Mouse (Mus musculus): ENCODE data around the gene Lias. TPM values are rescaled to one million over a fixed set of nuclear protein-coding genes. Genes with fewer than 3 reads are reported as not detected.

Gene Lias
- polyA plus RNA-seq, 1 experiment from 2014 or later: 60.3 TPM

- H3K4me2 ChIP-seq (ENCODE audit: low read length): no peak overlapping the region
- no peak overlapping the region for H3K4me3 ChIP-seq (ENCODE audit: control insufficient read depth in 1 of 2, insufficient read depth in 1 of 2, low read depth in 1 of 2, low read length in 2 of 2)
- H3K27me3 ChIP-seq (ENCODE audit: control insufficient read depth, insufficient read depth, low read length): no peaks in the 10 kb centered on the region
- 32% methylated on average over 2 of the region's 2 CpGs for WGBS
- no peaks in the 10 kb centered on the region for H3K4me1 ChIP-seq (ENCODE audit: control insufficient read depth in 2 of 2, insufficient read depth in 2 of 2, low read length in 2 of 2)
- peaks cover 85% of the 10 kb centered on the region for H3K36me3 ChIP-seq (ENCODE audit: control insufficient read depth, insufficient read depth, low read length)
- no peak overlapping the region for H3K27ac ChIP-seq (replicated peaks in 1 of 2; ENCODE audit: control insufficient read depth in 1 of 2, insufficient read depth in 1 of 2, low read depth in 2 of 2, low read length in 2 of 2)
- no peaks in the 10 kb centered on the region for H3K9me3 ChIP-seq (ENCODE audit: control insufficient read depth, low read length)
- ATAC-seq (ENCODE audit: insufficient number of reproducible peaks, insufficient read depth, low FRiP score, low read depth): no peak
- H3K9ac ChIP-seq (ENCODE audit: low read length): no peak overlapping the region
Observed at GRCm38 (mm10) chr5:65401251-65401994, 10.1 kb downstream of the Lias start.

- no peak overlapping the region for H3K4me2 ChIP-seq (ENCODE audit: low read length)
- H3K9me3 ChIP-seq (ENCODE audit: control insufficient read depth, low read length): no peaks in the 10 kb centered on the region
- 57% methylated on average over 12 of the region's 12 CpGs for WGBS
- peaks cover 78% of the 10 kb centered on the region for H3K36me3 ChIP-seq (ENCODE audit: control insufficient read depth, insufficient read depth, low read length)
- ATAC-seq (ENCODE audit: insufficient number of reproducible peaks, insufficient read depth, low FRiP score, low read depth): no peak
- no peak overlapping the region for H3K9ac ChIP-seq (ENCODE audit: low read length)
- H3K27ac ChIP-seq (replicated peaks in 1 of 2; ENCODE audit: control insufficient read depth in 1 of 2, insufficient read depth in 1 of 2, low read depth in 2 of 2, low read length in 2 of 2): peak overlapping the region; percentile 1 to 17; a peak in 1 of 4 replicates
- H3K27me3 ChIP-seq (ENCODE audit: control insufficient read depth, insufficient read depth, low read length): no peaks in the 10 kb centered on the region
- no peak overlapping the region for H3K4me3 ChIP-seq (ENCODE audit: control insufficient read depth in 1 of 2, insufficient read depth in 1 of 2, low read depth in 1 of 2, low read length in 2 of 2)
- H3K4me1 ChIP-seq (ENCODE audit: control insufficient read depth in 2 of 2, insufficient read depth in 2 of 2, low read length in 2 of 2): peaks cover 0 to 3% of the 10 kb centered on the region in 2 experiments; a peak in 1 of 4 replicates
Observed at GRCm38 (mm10) chr5:65407989-65408388, 16.7 kb downstream of the Lias start.

- Histone ChIP-seq H3K9ac (ENCODE audit: low read length) (peak overlapping the region; percentile 44), H3K27ac (replicated peaks in 1 of 2; ENCODE audit: control insufficient read depth in 1 of 2, insufficient read depth in 1 of 2, low read depth in 2 of 2, low read length in 2 of 2) (peak overlapping the region; percentile 95 to 97), H3K4me1 (ENCODE audit: control insufficient read depth in 2 of 2, insufficient read depth in 2 of 2, low read length in 2 of 2) (peaks cover 21 to 27% of the 10 kb centered on the region in 2 experiments), H3K36me3 (ENCODE audit: control insufficient read depth, insufficient read depth, low read length) (peaks cover 76% of the 10 kb centered on the region), H3K9me3 (ENCODE audit: control insufficient read depth, low read length) (no peaks in the 10 kb centered on the region), H3K27me3 (ENCODE audit: control insufficient read depth, insufficient read depth, low read length) (no peaks in the 10 kb centered on the region), H3K4me2 (ENCODE audit: low read length) (peak overlapping the region; percentile 22), H3K4me3 (ENCODE audit: control insufficient read depth in 1 of 2, insufficient read depth in 1 of 2, low read depth in 1 of 2, low read length in 2 of 2) (0 out of 4 replicates have a peak overlapping the region, but pooled peaks of 1 of the 2 experiments have one; percentile 2)
- ATAC-seq (ENCODE audit: insufficient number of reproducible peaks, insufficient read depth, low FRiP score, low read depth): peak; percentile 87
- WGBS: 8% methylated on average over 26 of the region's 26 CpGs
Observed at GRCm38 (mm10) chr5:65415653-65416458, 24.6 kb downstream of the Lias start.

GRCm38 (mm10) chr5:65419136-65419535 lies 27.8 kb downstream of the Lias start:
- Histone ChIP-seq H3K4me1 (ENCODE audit: control insufficient read depth in 2 of 2, insufficient read depth in 2 of 2, low read length in 2 of 2) (peaks cover 20 to 26% of the 10 kb centered on the region in 2 experiments), H3K9me3 (ENCODE audit: control insufficient read depth, low read length) (no peaks in the 10 kb centered on the region), H3K4me2 (ENCODE audit: low read length) (no peak overlapping the region), H3K27ac (replicated peaks in 1 of 2; ENCODE audit: control insufficient read depth in 1 of 2, insufficient read depth in 1 of 2, low read depth in 2 of 2, low read length in 2 of 2) (no peak overlapping the region), H3K4me3 (ENCODE audit: control insufficient read depth in 1 of 2, insufficient read depth in 1 of 2, low read depth in 1 of 2, low read length in 2 of 2) (no peak overlapping the region), H3K27me3 (ENCODE audit: control insufficient read depth, insufficient read depth, low read length) (no peaks in the 10 kb centered on the region), H3K9ac (ENCODE audit: low read length) (no peak overlapping the region), H3K36me3 (ENCODE audit: control insufficient read depth, insufficient read depth, low read length) (peaks cover 80% of the 10 kb centered on the region)
- no peak for ATAC-seq (ENCODE audit: insufficient number of reproducible peaks, insufficient read depth, low FRiP score, low read depth)
- WGBS: 80% methylated on average over 10 of the region's 10 CpGs

- Histone ChIP-seq H3K4me3 (ENCODE audit: control insufficient read depth in 1 of 2, insufficient read depth in 1 of 2, low read depth in 1 of 2, low read length in 2 of 2) (no peak overlapping the region), H3K27me3 (ENCODE audit: control insufficient read depth, insufficient read depth, low read length) (no peaks in the 10 kb centered on the region), H3K9me3 (ENCODE audit: control insufficient read depth, low read length) (no peaks in the 10 kb centered on the region), H3K9ac (ENCODE audit: low read length) (no peak overlapping the region), H3K36me3 (ENCODE audit: control insufficient read depth, insufficient read depth, low read length) (peaks cover 92% of the 10 kb centered on the region), H3K27ac (replicated peaks in 1 of 2; ENCODE audit: control insufficient read depth in 1 of 2, insufficient read depth in 1 of 2, low read depth in 2 of 2, low read length in 2 of 2) (no peak overlapping the region), H3K4me1 (ENCODE audit: control insufficient read depth in 2 of 2, insufficient read depth in 2 of 2, low read length in 2 of 2) (peaks cover 11 to 15% of the 10 kb centered on the region in 2 experiments), H3K4me2 (ENCODE audit: low read length) (no peak overlapping the region)
- 76% methylated on average over 6 of the region's 6 CpGs for WGBS
- no peak for ATAC-seq (ENCODE audit: insufficient number of reproducible peaks, insufficient read depth, low FRiP score, low read depth)
Observed at GRCm38 (mm10) chr5:65420822-65421221, 29.5 kb downstream of the Lias start.

GRCm38 (mm10) chr5:65422803-65423202 lies 31.5 kb downstream of the Lias start:
- Histone ChIP-seq H3K4me2 (ENCODE audit: low read length) (no peak overlapping the region), H3K4me3 (ENCODE audit: control insufficient read depth in 1 of 2, insufficient read depth in 1 of 2, low read depth in 1 of 2, low read length in 2 of 2) (no peak overlapping the region), H3K27ac (replicated peaks in 1 of 2; ENCODE audit: control insufficient read depth in 1 of 2, insufficient read depth in 1 of 2, low read depth in 2 of 2, low read length in 2 of 2) (no peak overlapping the region), H3K36me3 (ENCODE audit: control insufficient read depth, insufficient read depth, low read length) (peaks cover 91% of the 10 kb centered on the region), H3K9me3 (ENCODE audit: control insufficient read depth, low read length) (no peaks in the 10 kb centered on the region), H3K27me3 (ENCODE audit: control insufficient read depth, insufficient read depth, low read length) (no peaks in the 10 kb centered on the region), H3K9ac (ENCODE audit: low read length) (no peak overlapping the region), H3K4me1 (ENCODE audit: control insufficient read depth in 2 of 2, insufficient read depth in 2 of 2, low read length in 2 of 2) (no peaks in the 10 kb centered on the region)
- ATAC-seq (ENCODE audit: insufficient number of reproducible peaks, insufficient read depth, low FRiP score, low read depth): no peak
- WGBS: 91% methylated on average over 8 of the region's 8 CpGs

GRCm38 (mm10) chr5:65424215-65424614 lies 32.9 kb downstream of the Lias start:
- H3K27me3 ChIP-seq (ENCODE audit: control insufficient read depth, insufficient read depth, low read length): no peaks in the 10 kb centered on the region
- H3K9ac ChIP-seq (ENCODE audit: low read length): no peak overlapping the region
- H3K4me3 ChIP-seq (ENCODE audit: control insufficient read depth in 1 of 2, insufficient read depth in 1 of 2, low read depth in 1 of 2, low read length in 2 of 2): no peak overlapping the region
- WGBS: 85% methylated on average over 6 of the region's 6 CpGs
- no peak overlapping the region for H3K4me2 ChIP-seq (ENCODE audit: low read length)
- H3K27ac ChIP-seq (replicated peaks in 1 of 2; ENCODE audit: control insufficient read depth in 1 of 2, insufficient read depth in 1 of 2, low read depth in 2 of 2, low read length in 2 of 2): no peak overlapping the region
- H3K36me3 ChIP-seq (ENCODE audit: control insufficient read depth, insufficient read depth, low read length): peaks cover 77% of the 10 kb centered on the region
- no peak for ATAC-seq (ENCODE audit: insufficient number of reproducible peaks, insufficient read depth, low FRiP score, low read depth)
- H3K4me1 ChIP-seq (ENCODE audit: control insufficient read depth in 2 of 2, insufficient read depth in 2 of 2, low read length in 2 of 2): no peaks in the 10 kb centered on the region
- no peaks in the 10 kb centered on the region for H3K9me3 ChIP-seq (ENCODE audit: control insufficient read depth, low read length)
